Mouse (Mus musculus): Measurements from ENCODE around the gene Strn3.

The Strn3 gene

GRCm38 (mm10) chr12:51691845-51692632, at the start of gene Strn3:
Strn3 (minus strand) TSS chr12:51691897.
- peak; percentile 95 to 97 for DNase-seq (ENCODE audit: low spot score in 2 of 2)

GRCm38 (mm10) chr12:51736807-51737206, 45.1 kb upstream of the Strn3 start:
- no peak for DNase-seq (ENCODE audit: low spot score in 2 of 2)

DNA sequence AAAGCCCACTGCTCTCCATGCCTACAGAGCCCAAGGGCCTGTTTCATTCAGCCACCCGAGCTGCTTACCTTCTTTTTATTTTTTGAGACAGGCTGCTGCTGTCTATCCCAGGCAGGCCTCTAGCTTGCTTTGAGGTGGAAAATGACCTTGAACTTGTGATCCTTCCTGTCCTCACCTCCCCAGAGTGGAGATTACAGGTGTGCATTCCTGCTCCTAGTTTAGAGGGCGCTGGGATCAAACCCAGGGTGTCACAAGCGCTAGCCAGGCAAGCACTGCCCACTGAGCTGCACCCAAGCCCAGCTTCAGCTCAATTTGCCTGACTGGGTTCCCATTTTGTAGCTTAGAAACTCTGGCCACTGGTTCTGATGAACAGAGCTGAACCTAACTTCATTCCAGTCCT, 44.7 kb upstream of the Strn3 start:
- DNase-seq (ENCODE audit: low spot score in 2 of 2) = no peak

DNA sequence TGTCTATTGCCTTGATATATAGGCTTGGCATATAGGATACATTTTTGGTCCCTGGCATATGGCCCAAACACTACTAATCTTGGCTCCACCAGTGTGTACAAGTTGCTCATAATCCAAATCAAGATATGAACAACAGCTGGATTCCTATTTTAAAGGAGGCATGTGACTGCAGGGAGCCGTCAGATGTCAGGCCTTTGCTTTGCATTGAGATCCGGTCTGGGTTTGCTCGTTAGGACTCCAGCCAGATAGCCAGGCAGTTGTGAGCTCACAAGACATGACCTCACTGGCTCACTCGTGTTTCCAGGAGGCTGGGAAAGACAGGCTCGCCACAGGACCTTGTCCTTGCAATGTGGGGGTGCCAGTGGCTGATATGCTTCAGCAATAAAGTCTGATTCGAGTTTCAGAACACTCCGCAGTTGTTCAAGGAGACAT, 44.2 kb upstream of the Strn3 start:
- no peak for DNase-seq (ENCODE audit: low spot score in 2 of 2)

DNA sequence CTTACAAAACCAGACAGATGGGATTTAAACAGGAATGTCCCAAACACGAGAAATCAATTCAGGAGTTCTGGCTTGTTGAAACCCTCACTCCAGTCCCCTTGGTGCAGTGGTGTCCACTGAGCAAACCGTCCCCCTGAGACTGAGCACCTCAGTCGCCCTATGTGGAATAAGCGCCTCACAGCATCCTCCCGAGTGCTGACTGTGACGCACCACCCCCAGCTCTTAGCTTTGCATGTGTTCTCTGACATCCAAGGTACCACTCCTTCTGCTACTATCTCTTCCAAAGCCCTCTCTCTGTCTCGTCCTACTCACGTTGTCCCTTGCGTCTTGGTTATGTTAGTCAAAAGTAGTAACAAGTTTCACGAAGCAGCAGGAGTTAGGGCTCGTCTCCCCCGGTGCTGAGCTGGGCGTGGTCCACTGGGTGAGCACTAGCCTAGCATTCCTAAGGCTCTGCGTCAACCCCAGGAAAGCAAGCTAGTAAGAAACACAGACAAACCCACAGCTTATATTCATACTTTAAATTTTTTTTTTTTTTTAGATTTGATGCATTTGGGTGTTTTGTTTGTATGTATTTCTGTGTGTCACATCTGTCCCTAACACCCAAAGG, 43.0 kb upstream of the Strn3 start:
- no peak for DNase-seq (ENCODE audit: low spot score in 2 of 2)

DNA sequence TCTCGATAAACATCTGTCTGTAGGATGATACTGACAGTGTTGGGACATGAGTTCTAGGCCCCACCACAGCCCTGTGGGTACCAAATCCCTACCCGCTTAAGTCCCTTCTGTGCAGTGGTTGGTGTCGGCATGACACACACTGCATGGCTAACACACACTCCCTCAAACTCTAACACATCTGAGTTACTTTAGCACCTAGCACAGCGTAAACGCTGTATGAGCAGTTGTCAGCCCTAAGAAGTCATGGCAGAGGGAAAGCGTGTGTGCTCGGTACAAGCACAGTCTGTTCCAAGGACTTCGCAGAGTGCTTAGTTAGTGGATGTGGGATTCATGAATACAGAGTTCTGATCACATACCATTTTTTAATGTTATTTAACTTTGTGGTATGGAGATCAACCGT, 38.1 kb upstream of the Strn3 start:
- DNase-seq (ENCODE audit: low spot score in 2 of 2) = no peak

- DNase-seq (ENCODE audit: low spot score in 2 of 2) = no peak
These were observed 37.4 kb upstream of the Strn3 start for GRCm38 (mm10) chr12:51729058-51729457.

DNA sequence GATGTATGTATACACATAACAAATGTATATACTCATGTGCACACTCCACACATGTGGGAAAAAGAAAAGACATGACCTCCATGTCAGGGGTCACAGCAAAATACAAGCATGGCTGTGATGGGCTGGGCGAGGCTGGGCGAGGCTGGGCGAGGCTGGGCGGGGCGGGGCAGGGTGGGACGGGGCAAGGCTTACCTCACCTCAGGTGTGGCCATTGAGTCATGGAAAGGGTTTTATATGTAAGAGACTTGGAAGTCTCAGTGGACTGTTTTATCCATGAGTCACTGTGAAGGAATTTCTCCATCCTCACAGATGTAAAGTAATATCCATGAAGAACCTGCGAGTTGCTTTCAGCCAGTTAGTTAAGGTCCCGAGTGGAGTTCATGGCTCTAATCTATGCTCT, 30.1 kb upstream of the Strn3 start:
- no peak for DNase-seq (ENCODE audit: low spot score in 2 of 2)

DNA sequence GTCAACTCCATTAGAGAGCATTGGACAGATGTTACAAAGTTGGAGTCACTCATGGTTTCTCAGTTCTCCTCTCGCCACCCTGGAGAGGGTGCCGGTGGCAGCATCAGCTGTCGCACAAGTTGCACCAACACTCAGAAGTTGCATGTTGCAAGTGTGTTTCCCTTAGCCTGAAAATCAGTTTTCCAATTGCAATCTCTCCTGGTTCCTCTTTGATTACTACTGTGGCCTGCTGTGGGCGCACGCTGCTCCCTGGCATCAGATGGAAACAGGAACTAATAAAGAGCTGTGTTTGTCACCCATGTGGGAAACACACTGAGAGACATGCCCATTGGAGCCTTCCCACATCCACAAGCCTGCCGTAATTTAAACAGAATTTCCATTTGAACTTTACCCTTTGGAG, 26.9 kb upstream of the Strn3 start:
- no peak for DNase-seq (ENCODE audit: low spot score in 2 of 2)

GRCm38 (mm10) chr12:51712685-51713084, 21.0 kb upstream of the Strn3 start:
- no peak for DNase-seq (ENCODE audit: low spot score in 2 of 2)

- no peak for DNase-seq (ENCODE audit: low spot score in 2 of 2)
These were observed 18.5 kb upstream of the Strn3 start for GRCm38 (mm10) chr12:51710154-51710553.

DNA sequence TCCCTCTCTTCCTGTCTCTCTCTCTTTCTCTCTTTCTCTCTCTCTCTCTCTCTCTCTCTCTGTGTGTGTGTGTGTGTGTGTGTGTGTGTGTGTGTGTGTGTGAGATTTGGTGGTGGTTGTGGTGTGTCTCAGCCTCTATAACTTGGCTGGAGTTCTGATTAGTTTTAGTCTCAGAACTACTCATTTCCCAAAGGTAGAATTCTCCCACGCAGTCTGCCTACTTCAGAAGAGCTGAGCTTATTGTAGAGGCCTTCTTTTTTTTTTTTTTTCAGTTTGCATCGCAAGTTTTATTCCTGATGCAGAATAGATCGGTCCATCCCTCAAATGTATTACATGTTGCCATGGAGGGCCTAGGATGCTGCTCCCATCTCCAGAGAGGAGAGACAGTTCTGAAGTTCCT, 18.0 kb upstream of the Strn3 start:
- no peak for DNase-seq (ENCODE audit: low spot score in 2 of 2)

GRCm38 (mm10) chr12:51708941-51709686, 17.4 kb upstream of the Strn3 start:
- no peak for DNase-seq (ENCODE audit: low spot score in 2 of 2)

DNA sequence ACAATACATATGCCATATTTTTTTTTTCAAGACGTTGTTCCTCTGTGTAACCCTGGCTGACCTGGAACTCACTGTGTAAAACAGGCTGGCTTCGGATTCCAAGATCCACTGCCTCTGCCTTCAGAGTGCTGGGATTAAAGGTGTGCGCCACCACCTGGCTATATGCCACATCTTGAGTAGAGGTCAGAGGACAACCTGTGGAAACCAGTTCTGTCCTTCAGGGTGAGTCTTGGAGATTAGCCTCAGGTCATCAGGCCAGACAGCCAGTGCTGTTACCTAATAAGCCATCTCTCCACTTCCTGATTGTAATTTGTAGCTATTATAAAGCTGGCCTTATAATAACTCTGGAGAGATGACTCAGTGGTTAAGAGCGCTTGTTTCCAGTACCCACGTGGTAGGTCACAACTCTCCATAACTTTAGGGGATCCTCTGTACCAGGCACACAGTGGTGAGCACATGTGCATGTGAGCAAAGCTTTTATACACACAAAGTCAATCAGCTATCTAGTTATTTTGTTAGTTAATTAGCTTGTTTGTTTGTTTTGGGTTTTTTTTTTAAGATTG, 15.1 kb upstream of the Strn3 start:
- no peak for DNase-seq (ENCODE audit: low spot score in 2 of 2)

GRCm38 (mm10) chr12:51705778-51706177, 14.1 kb upstream of the Strn3 start:
- no peak for DNase-seq (ENCODE audit: low spot score in 2 of 2)

DNA sequence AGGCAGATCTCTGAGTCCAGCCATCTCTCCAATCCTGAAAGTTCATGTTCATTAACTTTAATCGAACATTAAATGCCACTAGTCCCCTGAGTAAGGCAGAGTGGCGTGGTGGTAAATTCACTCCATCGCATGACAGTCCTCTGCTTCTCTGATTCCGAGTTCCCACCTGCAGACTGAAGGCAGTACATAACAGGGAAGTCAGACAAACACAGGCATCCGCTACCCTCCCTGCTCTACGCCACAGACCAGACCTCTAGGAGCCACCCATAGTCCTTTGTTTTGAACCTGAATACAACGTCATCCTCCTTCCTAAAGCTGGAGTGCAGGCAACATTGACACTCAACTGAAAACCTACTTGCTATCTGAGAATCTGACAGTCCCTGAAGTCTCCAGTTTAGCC, 12.9 kb upstream of the Strn3 start:
- DNase-seq (ENCODE audit: low spot score in 2 of 2) = no peak

DNA sequence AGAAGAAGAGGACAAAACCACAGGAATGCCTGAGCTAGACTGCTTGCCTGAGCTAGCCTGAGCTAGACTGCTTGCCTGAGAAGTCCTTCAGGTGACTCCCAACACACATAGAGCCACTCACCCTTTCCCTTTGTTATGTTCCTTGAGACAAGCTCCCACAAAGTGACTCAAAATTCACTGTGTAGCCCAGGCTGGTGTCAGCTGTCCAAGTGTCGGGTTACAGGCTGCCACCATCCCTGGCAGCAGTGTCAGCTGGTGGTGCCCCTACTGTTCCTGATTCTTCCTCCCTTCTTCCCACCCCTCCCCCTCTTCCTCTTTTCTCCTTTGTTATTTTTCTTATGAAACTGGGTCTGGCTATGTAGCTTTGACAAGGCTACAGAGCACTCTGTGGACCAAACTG, 12.2 kb upstream of the Strn3 start:
- no peak for DNase-seq (ENCODE audit: low spot score in 2 of 2)

DNA sequence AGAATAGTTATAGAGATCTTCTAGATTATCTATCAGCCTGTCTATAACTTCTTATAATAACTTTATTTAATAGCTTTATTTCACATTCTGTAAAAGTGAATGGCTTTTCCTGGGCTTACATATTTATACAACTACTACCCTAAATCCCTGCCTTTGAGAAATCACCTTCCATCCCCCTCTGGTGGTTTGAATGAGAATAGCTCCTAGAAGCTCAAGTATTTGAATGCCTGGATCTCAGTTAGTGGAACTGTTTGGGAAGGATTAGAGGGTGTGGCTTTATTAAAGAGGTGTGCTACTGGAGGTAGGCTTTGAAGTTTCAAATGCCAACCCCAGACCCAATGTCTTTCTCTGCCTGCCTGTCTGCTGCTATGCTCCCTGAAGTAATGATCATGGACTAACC, 10.0 kb upstream of the Strn3 start:
- no peak for DNase-seq (ENCODE audit: low spot score in 2 of 2)

DNA sequence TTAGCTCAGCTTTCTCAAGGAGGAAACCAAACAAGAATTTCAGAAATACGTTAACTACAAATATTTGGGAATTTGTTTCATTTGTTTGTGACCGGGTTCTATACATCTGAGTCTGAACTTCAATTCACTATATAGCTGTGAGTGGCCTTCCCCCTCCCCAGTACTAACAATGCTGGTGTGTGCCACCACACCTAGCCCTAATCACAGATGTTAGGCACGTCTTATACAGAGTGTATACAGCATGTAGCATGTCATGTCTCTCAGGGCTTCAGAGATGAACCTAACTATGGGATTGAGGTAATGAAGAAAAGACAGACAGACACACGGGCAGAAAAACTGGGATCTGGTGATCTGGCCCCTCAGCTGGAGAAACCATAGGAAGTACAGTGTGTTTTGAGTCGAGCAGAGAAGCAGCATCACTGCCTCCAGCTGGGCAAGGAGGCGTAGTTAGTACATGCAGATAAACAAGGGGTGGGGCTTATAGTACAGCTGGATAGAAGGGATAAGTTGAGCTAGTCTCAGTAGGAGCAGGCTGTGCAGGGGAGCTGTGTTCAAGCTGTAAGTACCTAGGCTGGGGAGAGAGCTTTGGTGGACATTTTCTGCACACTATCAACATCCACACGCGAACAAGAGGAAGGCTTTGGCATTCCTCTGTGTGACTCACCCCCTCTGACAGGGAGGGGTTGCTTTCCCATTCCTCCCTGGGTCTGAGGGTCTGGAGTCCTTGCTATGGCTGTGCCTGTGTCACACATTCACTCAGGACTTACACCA, 8.1 kb upstream of the Strn3 start:
- DNase-seq (ENCODE audit: low spot score in 2 of 2) = peak; percentile 48 to 68

- DNase-seq (ENCODE audit: low spot score in 2 of 2) = no peak
These were observed 4.5 kb upstream of the Strn3 start for GRCm38 (mm10) chr12:51696157-51696556.

GRCm38 (mm10) chr12:51694966-51695365, 3.3 kb upstream of the Strn3 start:
- DNase-seq (ENCODE audit: low spot score in 2 of 2) = no peak

- no peak for DNase-seq (ENCODE audit: low spot score in 2 of 2)
These were observed 2.4 kb upstream of the Strn3 start for GRCm38 (mm10) chr12:51694096-51694495.
